Mouse (Mus musculus) left cerebral cortex, postnatal 14 days (tissue): ENCODE data around the gene Kirrel2. TPM values are rescaled to one million over a fixed set of nuclear protein-coding genes. Genes with fewer than 3 reads are reported as not detected.
"Not testable (repeated sequence)": the region's sequence is repeated elsewhere in the genome, so short reads cannot be mapped to it uniquely, and the experiment has no call there.

Experiments used
- DNase-seq, 2 experiments: peaks; one replicate each; pipeline ENCODE4 v3.0.0; 2021 to 2022; ENCODE audit warnings: low spot score in 2 of 2, mixed read lengths in 1 of 2
- intact Hi-C: fragments of 180-260 bp; cut with DNase I; formaldehyde crosslinking; loops from one replicate; pipeline ENCODE4 v1.15.1; 2025
- long read RNA-seq, 2 experiments: library from polyadenylated mRNA; stranded (forward); transcript quantifications; one replicate each; pipeline ENCODE4 v2.0.0; 2021
- total RNA-seq, 2 experiments: library from RNA; stranded (reverse); gene quantifications; 2 replicates each; pipeline ENCODE4 v1.2.3; 2021

Gene Kirrel2
- total RNA-seq = 1 to 10 TPM; 6.1 to 8.0 TPM
- long read RNA-seq, experiment 1, transcript Kirrel2-201 (15 exons, 3,352 nt) = major isoform, 10 of 12 reads
- long read RNA-seq, experiment 1, partial matches to known transcripts = 1 of 12 reads
- long read RNA-seq, experiment 1, other reads (novel, unspliced or antisense) = 1 of 12 reads
- long read RNA-seq, experiment 2, transcript Kirrel2-201 (15 exons, 3,352 nt) = major isoform, 8 of 11 reads
- long read RNA-seq, experiment 2, partial matches to known transcripts = 3 of 11 reads
- long read RNA-seq, experiment 2, other reads (novel, unspliced or antisense) = 0 of 11 reads

DNA sequence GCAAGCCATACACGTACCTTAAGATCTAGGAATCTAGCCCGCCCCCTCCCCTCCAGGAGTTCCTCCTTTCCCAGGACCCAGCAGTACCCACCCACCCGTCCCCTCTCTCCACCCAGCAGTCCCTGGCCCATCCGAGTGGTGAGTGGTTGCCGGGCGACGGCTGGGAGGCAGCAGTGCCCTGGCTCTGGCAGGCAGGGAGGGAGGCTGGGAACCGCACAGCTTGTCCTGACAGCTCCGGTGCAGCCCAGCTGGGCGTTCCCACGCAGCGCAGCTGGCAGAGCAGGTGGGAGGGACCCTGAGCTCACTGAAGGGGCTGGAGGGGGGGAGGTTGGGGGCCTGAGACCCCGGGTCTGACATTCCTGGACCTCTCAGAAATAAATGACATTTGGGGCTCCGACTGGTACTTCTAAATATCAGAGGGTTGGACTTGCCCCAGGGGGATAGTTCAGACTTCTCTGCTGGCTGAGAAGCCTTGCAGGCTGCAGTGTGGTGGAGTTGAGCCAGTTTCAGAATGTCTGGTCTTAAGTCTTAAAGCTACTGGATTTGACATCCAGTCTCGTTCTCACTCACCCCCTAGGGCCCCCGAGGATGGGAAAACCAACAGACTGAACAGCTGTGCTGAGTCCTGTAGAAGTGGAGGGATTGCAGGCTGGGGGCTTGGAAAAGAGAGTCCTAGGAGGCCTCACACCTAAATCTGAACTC, at the start of gene Kirrel2, which contains the start of gene Nphs1:
TSS of gene Kirrel2 (minus strand) at position 62 of the 702 bp plus-strand sequence.
TSS of gene Nphs1 (plus strand) at position 687 of the 702 bp plus-strand sequence.
- intact Hi-C loops = no loop called here
- DNase-seq = peak; percentile 73 to 86

DNA sequence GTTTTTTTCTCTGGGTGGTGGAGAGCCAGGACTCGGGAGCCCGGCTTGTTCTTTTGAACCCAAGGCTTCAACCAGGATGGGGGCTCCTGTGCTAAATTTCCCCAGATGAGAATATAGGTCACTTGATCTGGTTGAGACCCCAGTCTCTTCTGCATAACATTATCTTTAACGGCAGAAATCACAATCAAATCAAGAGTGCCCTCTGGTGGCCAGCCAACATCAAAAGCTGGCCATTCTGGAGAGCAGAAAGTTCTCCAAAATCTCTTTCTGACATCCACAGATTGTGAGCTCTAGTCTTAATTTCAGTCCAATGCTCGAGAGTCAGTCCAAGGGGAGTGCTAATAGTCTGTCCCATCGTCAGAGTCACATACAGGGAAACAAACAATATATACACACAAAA, 43.7 kb upstream of the Kirrel2 start:
- DNase-seq = not testable (repeated sequence)

DNA sequence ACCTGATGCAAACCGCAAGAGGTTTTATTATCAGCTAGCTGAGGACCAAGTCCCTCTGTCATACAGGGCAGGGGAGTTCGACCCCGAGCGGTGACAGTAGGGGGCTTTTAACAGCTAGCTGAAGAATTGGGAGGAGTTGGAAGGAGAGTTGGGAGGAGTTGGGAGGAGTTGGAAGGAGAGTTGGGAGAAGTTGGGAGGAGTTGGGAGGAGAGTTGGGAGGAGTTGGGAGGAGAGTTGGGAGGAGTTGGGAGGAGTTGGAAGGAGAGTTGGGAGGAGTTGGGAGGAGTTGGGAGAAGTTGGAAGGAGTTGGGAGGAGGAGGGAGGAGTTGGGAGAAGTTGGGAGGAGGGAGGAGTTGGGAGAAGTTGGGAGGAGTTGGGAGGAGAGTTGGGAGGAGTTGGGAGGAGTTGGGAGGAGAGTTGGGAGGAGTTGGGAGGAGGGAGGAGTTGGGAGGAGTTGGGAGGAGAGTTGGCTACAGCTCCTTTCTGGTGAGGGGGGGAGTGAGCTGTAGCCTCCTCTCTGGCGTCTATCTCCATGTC, 38.1 kb upstream of the Kirrel2 start:
- intact Hi-C loops = not testable (repeated sequence)

More for the DNA sequence above, 43.7 kb upstream of the Kirrel2 start:
- intact Hi-C loops = not testable (repeated sequence)

DNA sequence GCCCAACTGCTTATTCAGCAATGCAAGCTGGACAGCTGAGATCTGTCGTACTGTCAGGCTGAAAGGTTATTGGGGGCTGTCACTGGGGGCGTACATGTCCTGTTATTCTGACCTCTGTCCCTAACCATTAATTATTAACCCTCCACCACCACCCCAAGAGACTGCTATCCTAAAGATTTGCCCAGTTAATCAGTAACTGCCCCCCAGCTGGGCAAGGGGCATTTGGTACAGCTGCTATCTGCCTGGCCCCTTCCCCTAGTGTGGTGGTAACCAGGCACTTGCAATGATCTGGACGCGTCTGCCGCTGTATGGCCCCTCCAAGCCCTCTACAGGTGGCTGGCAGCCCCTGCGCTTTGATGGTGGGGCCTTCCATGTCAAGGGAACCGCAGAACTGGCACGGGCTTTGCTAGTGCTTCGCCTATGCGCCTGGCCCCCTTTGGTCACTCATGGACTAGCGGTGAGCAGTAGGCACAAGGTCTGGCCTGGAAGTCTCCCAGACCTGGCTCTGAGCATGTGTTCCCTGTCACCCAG, 36.0 kb upstream of the Kirrel2 start, which contains the start of gene Prodh2:
TSS of gene Prodh2 (plus strand) at position 222 of the 531 bp plus-strand sequence.
- no peak for DNase-seq
- intact Hi-C loops = loop anchor here (5.0 kb wide), 2 partner anchors 51 to 59 kb away; partner anchors contain the start of genes Hspb6 and Proser3

More for the DNA sequence above, 38.1 kb upstream of the Kirrel2 start:
- DNase-seq = not testable (repeated sequence)

DNA sequence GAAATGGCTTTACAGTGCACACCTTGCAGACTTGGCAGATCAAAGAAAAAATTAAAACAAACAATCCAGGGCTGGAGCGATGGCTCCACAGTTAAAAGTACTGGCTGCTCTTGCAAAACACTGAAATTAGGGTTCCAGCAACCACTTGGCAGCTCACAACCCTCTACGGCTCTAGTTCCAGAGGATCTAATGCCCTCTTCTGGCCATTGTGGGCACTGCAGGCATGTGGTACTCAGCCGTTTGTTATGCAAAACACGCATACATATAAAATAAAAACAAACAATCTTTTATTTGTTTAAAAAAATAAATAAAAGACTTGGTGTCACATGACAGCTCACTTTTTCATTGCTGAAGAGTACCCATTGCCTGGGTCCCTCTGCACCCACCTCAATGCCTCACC, 35.3 kb upstream of the Kirrel2 start:
- DNase-seq = peak; percentile 76 to 86
- intact Hi-C loops = loop anchor here (5.0 kb wide), 2 partner anchors 50 to 60 kb away; partner anchors contain the start of genes Hspb6 and Proser3

DNA sequence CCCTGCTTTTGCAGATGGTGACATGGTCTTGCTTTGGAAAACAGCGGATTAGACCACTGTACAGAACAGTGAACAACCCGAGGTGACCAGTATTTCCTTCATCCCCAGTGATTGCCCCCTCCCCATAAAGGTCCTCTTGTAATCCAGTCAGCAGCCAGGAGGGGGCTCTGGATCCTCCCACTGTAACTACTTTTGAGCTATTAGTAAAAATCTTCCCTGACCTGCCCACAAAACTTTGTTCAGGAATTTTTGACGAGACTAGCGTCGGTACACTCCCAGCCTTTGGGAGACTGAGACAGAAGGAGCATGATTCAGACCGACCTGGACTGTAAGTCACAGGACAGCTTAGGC, 33.4 kb upstream of the Kirrel2 start:
- intact Hi-C loops = loop anchor here (5.0 kb wide), 2 partner anchors 49 to 61 kb away; partner anchors contain the start of genes Hspb6 and Proser3
- DNase-seq = no peak

DNA sequence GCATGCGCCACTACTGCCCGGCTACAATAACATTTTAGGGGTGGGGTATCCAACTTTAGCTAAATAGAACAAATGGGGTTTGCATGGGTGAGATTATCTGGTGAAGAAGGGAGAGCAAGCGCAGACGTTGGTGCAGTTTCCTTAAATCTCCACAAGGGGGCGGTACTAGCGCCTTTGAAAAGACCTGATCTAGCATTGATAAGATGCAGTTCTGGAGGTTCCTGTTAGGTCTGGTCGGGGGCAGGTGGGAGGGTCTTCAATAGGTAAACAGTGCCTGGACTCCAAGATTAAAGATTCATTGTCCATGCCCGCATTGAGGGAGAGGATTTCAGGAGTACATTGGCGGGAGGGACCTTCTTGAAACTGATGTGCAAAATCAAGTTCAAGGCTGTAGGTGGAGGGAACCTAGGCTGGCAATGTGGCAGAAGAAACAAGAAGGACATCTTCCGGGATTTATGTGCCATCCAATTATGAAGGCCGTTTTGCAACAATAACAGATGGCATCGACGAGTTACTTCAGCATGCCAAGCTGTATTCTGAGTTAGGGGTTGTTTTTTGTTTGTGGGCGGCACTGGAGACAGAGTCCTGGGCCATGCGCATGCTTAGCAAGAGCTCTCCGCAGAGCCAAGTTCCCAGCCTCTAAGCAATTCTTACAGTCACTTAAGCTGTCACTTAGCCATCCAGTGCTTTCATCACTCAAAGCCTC, 32.9 kb upstream of the Kirrel2 start:
- DNase-seq = peak; percentile 52 to 68
- intact Hi-C loops = loop anchor here (5.0 kb wide), 2 partner anchors 48 to 62 kb away; partner anchors contain the start of genes Hspb6 and Proser3

DNA sequence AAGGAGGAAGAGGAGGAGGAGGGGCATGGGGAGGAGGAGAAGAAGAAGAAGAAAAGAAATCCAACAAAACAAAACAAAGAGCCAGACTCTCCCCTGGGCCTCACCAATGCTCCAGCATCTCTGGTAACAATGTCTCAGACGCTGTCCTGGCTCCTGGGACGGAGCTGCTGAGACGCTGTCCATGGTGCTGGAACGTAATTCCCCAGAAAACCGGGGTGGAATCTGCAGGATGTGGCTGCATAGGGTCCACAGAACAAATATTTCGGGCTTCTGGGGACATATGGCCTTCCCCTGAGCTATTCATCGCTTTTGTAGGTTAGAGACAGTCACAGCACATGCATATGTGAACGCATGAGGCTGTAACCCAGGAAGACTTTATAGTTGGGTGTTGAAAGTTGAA, 26.8 kb upstream of the Kirrel2 start:
- DNase-seq = no peak
- intact Hi-C loops = no loop called here

DNA sequence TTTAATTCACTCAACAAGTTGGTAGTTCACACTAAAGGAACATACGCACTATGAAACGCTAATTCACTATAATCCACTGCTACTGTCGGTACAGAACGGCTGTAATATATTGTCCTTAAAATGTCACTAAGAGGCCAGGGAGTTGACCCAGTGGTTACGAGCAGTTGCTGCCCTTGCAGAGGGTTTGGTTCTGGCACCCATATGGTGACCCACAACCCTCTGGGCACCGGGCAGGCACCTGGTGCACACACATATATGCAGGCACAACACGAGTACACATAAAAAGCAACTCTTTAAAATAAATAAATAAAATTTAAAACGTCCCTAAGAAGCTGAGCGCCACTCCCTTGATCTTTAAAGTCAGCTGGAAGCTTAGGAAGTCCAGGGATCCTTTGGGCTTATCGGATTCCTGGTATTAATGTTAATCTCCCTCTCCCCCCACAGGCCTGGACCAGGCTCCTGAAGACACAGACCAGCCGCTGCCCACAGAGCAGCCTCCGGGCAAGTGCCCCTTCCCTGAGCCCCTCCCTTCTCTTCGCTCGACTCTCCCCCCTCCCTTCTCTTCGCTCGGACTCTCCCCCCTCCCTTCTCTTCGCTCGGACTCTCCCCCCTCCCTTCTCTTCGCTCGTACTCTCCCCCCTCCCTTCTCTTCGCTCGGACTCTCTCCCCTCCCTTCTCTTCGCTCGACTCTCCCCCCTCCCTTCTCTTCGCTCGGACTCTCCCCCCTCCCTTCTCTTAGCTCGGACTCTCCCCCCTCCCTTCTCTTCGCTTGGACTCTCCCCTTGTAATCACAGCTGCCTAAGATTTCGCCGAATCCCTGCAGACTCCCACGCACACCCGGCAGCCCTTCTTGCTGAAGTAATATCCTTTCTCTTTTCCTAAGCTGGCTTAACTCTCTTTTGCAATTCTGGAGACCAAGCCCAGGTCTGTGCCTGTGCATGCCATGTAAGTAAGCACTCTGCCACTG, 20.2 kb upstream of the Kirrel2 start:
- intact Hi-C loops = no loop called here
- DNase-seq = peak; percentile 56 to 69

DNA sequence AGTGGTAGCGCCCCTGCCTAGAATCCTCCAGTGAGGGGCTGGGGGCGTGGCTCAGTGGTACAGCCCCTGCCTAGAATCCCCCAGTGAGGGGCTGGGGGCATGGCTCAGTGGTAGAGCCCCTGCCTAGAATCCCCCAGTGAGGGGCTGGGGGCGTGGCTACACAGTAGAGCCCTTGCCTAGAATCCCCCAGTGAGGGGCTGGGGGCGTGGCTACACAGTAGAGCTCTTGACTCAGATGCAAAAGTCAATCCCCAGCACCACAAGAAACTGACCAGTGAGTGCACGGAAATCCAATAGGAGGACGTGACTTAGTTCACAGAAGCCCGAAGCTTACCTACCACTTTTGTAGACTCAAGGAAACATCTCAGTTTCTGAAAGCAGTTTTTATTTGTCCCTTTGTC, 18.6 kb upstream of the Kirrel2 start:
- intact Hi-C loops, DNase-seq: not testable (repeated sequence)

DNA sequence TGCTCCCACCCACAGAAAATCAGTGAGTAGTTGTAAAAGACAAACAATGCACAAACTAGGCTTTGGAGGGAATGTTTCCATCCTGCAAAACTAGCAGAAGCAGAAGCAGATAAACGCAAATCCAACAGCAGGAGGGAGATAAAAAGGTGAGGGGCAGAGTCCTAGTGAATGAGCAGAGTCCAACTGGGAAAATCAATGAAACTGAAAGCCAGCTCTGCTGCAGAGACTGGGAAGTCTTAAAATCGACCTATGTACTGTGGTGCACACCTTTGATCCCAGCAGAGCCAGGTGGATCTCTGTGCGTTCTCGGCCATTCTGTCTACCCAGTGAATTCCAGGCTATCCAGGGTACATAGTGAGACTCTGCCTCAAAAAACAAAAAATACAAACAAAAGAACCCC, 17.5 kb upstream of the Kirrel2 start:
- DNase-seq = no peak
- intact Hi-C loops = no loop called here

DNA sequence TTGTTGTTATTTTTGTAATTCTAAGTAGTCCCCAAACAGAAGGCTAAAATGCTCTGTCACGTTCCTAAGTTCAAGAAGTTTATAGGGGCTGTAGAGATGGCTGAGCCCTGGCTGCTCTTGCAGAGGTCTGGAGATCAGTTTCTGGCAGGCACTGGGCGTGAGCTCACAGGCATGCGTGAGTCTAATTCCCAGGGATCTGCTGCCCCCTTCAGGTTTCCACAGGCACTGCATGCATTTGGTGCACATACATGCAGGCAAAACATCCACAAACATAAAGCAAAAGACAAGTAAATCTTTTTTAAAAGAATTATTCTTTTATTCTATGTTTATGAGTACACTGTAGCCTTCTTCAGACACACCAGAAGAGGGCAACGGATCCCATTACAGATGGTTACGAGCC, 14.9 kb upstream of the Kirrel2 start:
- intact Hi-C loops = loop anchor here (2.0 kb wide), 1 partner anchor 32 kb away; no protein-coding TSS in a partner anchor
- DNase-seq = peak; percentile 58 to 61

DNA sequence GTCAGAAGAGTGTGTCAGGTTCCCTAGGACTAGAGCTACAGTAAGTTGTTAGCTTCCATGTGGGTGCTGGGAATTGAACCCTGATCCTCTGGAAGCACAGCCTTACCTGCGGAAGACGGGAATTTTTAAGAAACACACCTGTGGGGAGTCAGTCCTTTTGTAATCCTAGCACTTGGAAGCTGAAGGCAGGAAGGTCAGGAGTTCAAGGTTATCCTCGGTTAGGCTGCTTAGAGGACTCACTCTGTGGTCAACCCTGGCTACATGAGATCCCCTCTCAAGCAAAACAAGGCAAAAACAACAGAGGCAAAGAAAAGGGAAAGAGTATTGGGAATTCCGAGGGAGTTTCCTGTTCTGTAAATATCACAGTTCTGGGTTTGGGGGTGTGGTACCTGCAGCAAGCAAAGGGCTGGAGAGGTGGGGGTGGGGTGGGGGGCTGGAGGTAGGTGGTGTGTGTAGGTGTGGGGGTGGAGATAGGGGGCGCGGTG, 7.4 kb upstream of the Kirrel2 start:
- intact Hi-C loops = no loop called here
- DNase-seq = no peak

DNA sequence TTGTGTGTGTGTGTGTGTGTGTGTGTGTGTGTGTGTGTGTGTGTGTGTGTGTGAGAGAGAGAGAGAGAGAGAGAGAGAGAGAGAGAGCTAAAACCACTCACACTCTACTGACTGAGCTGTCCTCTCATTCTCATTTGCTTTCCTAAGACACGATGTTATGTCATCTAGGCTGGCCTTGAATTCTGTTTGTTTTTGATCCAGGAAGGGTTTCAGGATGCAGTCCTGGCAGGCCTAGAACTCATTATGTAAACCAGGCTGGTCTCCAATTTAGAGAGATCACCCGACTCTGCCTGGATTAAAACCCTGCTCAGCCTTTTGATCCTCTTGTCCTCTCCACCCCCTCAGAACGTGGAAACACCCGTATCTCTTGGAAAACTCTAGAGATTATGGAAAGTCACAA, 6.5 kb upstream of the Kirrel2 start:
- no peak for DNase-seq
- intact Hi-C loops = no loop called here

DNA sequence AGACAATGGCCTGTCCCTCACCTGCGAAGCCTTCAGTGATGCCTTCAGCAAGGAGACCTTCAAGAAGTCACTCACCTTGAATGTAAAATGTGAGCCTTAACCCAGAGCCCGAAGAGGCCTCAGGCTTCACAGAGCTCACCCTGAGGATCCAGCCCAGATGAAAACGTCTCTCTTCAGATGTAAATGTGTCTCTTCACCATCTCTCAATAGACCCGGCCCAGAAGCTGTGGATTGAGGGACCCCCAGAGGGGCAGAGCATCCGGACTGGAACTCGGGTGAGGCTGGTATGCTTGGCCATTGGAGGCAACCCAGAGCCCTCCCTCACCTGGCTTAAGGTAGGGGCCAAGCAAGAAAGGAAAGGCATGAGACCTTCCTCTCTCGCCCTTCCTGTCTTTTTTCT, 6.1 kb upstream of the Kirrel2 start:
- intact Hi-C loops = no loop called here
- DNase-seq = no peak

DNA sequence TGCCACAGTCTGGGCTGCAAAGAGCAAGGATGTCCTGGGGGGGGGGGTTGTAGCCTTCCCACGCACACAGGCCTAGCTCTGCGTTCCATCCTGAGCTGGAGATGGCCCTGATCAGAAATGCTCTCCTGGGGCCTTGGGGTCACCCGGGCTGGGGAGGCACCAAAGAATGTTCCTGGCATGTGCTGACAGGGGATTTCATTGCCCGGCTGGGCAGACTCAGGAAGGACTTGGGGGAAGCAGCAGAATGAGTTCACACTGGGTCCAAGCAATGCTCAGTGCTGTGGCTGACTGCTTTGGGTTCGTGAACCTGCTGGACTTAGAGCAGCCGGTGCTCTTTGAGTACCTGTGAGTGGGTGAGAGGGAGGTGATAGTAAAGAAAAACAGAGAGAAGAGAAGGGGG, 2.0 kb upstream of the Kirrel2 start:
- no peak for DNase-seq
- intact Hi-C loops = no loop called here

DNA sequence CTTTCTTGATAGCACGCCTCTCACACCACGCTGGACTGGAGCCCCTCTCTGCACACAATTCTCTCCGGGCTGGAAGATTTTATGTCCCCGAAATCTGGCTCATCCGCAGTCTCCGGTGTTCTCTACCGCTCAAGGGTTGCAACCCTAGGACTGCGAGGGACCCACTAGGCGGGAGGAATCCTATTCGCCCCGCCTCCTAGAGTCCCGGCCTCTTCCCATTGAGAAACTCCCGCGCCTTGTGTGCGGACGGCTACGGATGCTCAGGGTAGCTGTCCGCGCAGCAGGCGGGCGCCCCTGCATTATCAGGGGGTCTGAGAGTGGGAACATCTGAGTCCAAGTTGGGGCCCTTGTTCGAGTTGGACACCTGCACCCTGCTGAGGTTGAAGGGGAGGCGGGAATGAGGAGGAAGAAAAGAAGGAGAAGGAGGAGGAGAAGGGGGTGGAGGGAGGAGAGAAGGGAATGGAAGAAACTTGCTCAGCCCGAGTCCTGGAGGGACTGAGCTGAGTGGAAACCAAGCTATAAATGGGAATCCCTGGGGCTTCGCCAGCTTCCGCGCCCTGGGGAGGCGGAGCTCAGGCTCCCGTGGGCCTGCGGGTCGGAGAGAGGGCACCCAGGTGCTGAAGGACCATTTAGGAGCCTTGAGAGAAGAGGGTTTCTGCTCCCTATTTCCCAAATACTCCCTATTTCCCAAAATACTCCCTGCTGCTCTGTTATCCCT, 420 bp downstream of the Kirrel2 start:
- no peak for DNase-seq
- intact Hi-C loops = no loop called here
